Mouse (Mus musculus): ENCODE data around the gene Usp12.

Usp12 gene

GRCm38 (mm10) chr5:146687541-146688313 is 107.1 kb downstream of the Usp12 start:
- no peak for DNase-seq

- DNase-seq = no peak
These were observed 107.9 kb downstream of the Usp12 start for GRCm38 (mm10) chr5:146686954-146687353.

Measured in thymus, postnatal 36 days (tissue).